Mouse (Mus musculus): ENCODE measurements around the gene Npas3.

Gene Npas3

GRCm38 (mm10) chr12:53698483-53699227 lies 450.2 kb downstream of the Npas3 start:
- DNase-seq (ENCODE audit: low spot score): no peak

GRCm38 (mm10) chr12:53719896-53720295 lies 471.4 kb downstream of the Npas3 start:
- DNase-seq (ENCODE audit: low spot score): no peak

- no peak for DNase-seq (ENCODE audit: low spot score)
Measured at GRCm38 (mm10) chr12:53722156-53722555, 473.7 kb downstream of the Npas3 start.

- no peak for DNase-seq (ENCODE audit: low spot score)
Measured at GRCm38 (mm10) chr12:53722718-53723698, 474.5 kb downstream of the Npas3 start.

GRCm38 (mm10) chr12:53729275-53729674 lies 480.8 kb downstream of the Npas3 start:
- DNase-seq (ENCODE audit: low spot score): no peak

- no peak for DNase-seq (ENCODE audit: low spot score)
Measured at GRCm38 (mm10) chr12:53738549-53739292, 490.2 kb downstream of the Npas3 start.

- no peak for DNase-seq (ENCODE audit: low spot score)
Measured at GRCm38 (mm10) chr12:53746653-53747052, 498.2 kb downstream of the Npas3 start.

GRCm38 (mm10) chr12:53749375-53749774 lies 500.9 kb downstream of the Npas3 start:
- no peak for DNase-seq (ENCODE audit: low spot score)

- no peak for DNase-seq (ENCODE audit: low spot score)
Measured at GRCm38 (mm10) chr12:53752281-53753072, 504.0 kb downstream of the Npas3 start.

- DNase-seq (ENCODE audit: low spot score): no peak
Measured at GRCm38 (mm10) chr12:53753368-53753937, 505.0 kb downstream of the Npas3 start.

- no peak for DNase-seq (ENCODE audit: low spot score)
Measured at GRCm38 (mm10) chr12:53754236-53754635, 505.8 kb downstream of the Npas3 start.

GRCm38 (mm10) chr12:53757631-53758030 lies 509.2 kb downstream of the Npas3 start:
- no peak for DNase-seq (ENCODE audit: low spot score)

GRCm38 (mm10) chr12:53758356-53758755 lies 509.9 kb downstream of the Npas3 start:
- DNase-seq (ENCODE audit: low spot score): no peak

- no peak for DNase-seq (ENCODE audit: low spot score)
Measured at GRCm38 (mm10) chr12:53764143-53764542, 515.7 kb downstream of the Npas3 start.

GRCm38 (mm10) chr12:53768392-53768791 lies 519.9 kb downstream of the Npas3 start:
- peak; percentile 48 for DNase-seq (ENCODE audit: low spot score)

GRCm38 (mm10) chr12:53771394-53771936 lies 523.0 kb downstream of the Npas3 start:
- DNase-seq (ENCODE audit: low spot score): no peak

- no peak for DNase-seq (ENCODE audit: low spot score)
Measured at GRCm38 (mm10) chr12:53781850-53782552, 533.5 kb downstream of the Npas3 start.

- no peak for DNase-seq (ENCODE audit: low spot score)
Measured at GRCm38 (mm10) chr12:53789501-53789900, 541.0 kb downstream of the Npas3 start.

GRCm38 (mm10) chr12:53794718-53795400 lies 546.4 kb downstream of the Npas3 start:
- DNase-seq (ENCODE audit: low spot score): no peak

Measured in testis, postnatal 10 days (tissue).